Mouse (Mus musculus) thymus, postnatal 36 days (tissue): ENCODE data around the gene C1ra.
"Not testable (repeated sequence)": the region's sequence is repeated elsewhere in the genome, so short reads cannot be mapped to it uniquely, and the experiment has no call there.

ENCODE experiments used
- DNase-seq, 2 experiments: peaks; one replicate each; pipeline ENCODE4 v3.0.0; 2022; ENCODE audit warnings: mixed read lengths in 2 of 2

C1ra gene

GRCm38 (mm10) chr6:124487509-124487908 lies 24.7 kb upstream of the C1ra start:
- DNase-seq, result no peak

GRCm38 (mm10) chr6:124488952-124489351 lies 23.3 kb upstream of the C1ra start:
- no peak for DNase-seq

GRCm38 (mm10) chr6:124491427-124491826 lies 20.8 kb upstream of the C1ra start:
- no peak for DNase-seq

DNA sequence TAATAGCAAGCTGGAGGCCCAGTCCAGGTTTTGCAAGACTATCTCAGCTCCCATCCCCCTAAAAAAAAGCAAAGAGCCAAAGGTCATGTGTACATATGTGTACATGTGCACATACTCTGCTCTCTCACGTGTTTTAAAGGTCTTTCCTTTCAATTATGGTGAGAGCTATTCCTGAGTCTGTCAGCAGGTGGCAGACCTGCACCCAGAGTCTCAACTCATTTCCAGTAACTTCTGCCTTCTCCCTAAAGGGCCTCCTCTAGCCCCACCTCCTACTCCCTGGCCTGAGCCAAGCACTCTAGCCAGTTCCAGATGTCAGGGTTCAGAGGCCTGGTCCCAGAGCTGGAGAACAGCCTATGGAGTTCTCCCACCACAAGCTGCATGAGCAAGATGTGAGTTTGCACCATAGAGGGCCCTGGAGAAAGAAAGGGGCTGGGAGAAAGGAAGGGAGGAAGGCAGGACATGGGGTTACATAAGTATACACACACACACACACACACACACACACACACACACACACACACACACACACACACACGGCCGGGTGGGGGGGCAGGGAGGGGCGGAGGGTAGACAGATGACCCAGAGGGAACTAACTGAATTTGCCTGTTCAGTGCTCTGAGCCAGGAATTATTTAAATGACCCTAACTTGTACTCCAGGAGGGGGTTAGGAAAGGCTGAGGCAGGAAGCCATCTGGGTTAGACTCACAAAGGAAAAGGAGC lies 19.2 kb upstream of the C1ra start, which contains the start of gene C1rl:
TSS of gene C1rl (plus strand) at position 272 of the 720 bp plus-strand sequence.
- peak; percentile 36 to 48 for DNase-seq

GRCm38 (mm10) chr6:124493886-124494285 lies 18.3 kb upstream of the C1ra start:
- no peak for DNase-seq

- no peak for DNase-seq
Observed at GRCm38 (mm10) chr6:124496054-124496453, 16.2 kb upstream of the C1ra start.

DNA sequence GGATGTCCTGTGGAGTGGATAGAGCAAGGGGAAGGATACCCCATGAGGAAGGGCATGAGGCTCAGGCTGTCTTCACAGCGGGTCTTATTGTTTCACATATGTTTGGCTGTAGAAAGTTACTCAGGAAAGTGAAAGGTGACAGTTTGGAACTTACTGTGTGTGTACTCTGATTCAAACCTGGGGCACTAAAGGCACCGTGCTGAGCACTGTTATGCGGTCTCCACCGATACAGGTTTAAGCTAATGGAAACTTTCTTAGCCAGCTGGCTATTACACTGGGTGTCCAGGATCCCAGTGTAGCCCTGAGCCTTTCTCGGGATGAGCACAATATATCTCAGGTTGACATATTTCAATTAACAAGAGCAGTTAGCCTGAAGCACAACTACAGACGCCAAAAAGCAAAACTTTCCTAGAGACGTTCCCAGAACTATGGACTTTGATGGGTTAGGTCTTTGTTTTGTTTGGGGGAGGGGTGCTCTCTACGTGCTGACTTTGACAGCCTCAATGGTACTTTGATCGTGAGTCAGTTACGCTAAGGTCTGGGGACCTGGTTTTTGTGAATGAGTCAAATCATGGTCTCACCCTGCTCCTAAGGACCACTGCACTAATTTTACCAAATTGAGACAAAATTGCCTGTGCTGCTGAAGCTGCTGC lies 12.2 kb upstream of the C1ra start:
- no peak for DNase-seq

DNA sequence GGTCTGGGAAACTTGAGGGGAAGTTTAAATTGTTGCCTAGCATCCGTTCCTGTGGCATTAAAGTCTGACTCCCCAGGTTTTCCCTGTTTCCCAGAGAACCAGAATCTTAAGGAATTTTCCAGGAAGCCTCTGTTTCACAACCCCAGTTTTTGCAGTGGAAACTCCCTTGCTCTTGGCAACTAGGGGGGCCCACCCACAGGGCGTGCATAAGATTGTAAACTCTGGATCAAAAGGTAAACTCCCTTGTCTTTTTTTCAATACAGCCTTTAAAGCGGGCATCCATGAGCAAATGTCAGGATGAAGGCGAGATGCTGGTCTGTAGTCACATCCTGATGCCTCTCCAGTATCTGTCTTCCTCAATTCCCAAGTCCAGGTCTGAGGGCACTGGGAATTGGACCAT lies 10.7 kb upstream of the C1ra start:
- no peak for DNase-seq

GRCm38 (mm10) chr6:124502021-124502420 lies 10.2 kb upstream of the C1ra start:
- no peak for DNase-seq

- DNase-seq, result no peak
Observed at GRCm38 (mm10) chr6:124505028-124505427, 7.2 kb upstream of the C1ra start.

- no peak for DNase-seq
Observed at GRCm38 (mm10) chr6:124506991-124507390, 5.2 kb upstream of the C1ra start.

GRCm38 (mm10) chr6:124508292-124508691 lies 3.9 kb upstream of the C1ra start:
- DNase-seq, result no peak

GRCm38 (mm10) chr6:124509192-124509591 lies 3.0 kb upstream of the C1ra start:
- not testable (repeated sequence) for DNase-seq

DNA sequence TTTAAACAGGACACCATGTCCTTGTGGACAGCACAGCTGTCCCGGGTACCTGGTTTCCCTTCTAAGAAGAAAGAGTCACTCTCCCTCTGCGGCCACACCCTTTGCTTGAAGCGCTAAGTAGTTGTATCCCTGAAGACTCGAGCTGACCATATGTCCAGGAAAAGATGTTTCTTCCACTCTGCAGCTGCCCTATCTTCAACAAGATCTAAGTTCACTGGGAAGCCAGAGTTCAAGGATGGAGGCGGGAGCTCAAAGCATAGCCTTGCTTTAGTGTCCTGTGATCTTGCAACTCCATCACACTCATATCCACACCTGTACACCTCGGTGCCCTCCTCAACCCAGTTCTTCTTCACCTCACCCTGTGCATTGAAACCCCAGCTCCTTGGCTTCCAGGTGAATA lies 269 bp upstream of the C1ra start:
- no peak for DNase-seq

- not testable (repeated sequence) for DNase-seq
Observed at GRCm38 (mm10) chr6:124517733-124518132, 5.5 kb downstream of the C1ra start.

- not testable (repeated sequence) for DNase-seq
Observed at GRCm38 (mm10) chr6:124522082-124522481, 9.9 kb downstream of the C1ra start.

DNA sequence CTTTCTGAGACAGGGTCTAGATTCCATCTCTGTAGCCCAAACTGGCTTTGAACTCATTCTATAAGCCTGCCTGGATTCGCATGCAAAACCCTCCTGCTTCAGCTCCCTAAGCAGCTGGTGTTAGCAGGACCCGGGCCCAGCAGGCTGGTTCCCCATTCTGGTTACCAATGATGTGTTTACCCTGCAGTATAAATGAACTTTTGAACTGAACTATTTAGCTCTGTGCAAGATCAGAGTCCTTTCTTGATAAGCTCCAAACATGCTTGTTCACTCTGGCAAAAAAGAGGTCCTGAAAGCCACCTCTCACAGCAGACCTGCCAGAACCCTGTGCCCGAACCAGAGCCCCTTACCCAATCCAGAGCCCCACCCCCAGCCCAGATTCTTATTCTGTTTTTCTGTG lies 15.7 kb downstream of the C1ra start:
- no peak for DNase-seq

DNA sequence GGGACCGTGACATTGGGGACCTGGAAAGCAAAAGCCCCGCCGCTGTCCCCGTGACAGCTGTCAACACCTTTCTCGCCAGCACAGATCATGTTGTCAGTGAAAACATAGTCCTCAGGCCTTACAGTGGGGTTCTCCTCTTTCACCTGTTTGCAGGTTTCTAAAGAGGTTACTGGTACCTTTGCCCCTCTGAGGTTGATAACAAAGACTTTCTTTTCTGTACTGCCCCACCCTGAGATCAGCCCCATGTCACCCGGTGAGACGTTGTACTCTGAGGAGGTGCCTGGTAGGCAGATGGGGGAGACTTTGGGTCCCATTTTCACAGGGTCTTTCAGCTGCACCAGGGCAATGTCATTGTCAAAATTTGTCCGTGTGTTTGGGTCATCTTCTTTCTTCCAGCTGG lies 18.9 kb downstream of the C1ra start:
- no peak for DNase-seq

- not testable (repeated sequence) for DNase-seq
Observed at GRCm38 (mm10) chr6:124536125-124536829, 24.1 kb downstream of the C1ra start.

GRCm38 (mm10) chr6:124541176-124541575 lies 29.0 kb downstream of the C1ra start:
- DNase-seq, result not testable (repeated sequence)

GRCm38 (mm10) chr6:124542284-124542683 lies 30.1 kb downstream of the C1ra start, which contains the start of gene C1s1:
TSS of gene C1s1 (minus strand) at chr6:124542359.
- not testable (repeated sequence) for DNase-seq

GRCm38 (mm10) chr6:124544466-124544865 lies 32.3 kb downstream of the C1ra start:
- DNase-seq, result no peak

GRCm38 (mm10) chr6:124545425-124545824 lies 33.2 kb downstream of the C1ra start:
- DNase-seq, result no peak

DNA sequence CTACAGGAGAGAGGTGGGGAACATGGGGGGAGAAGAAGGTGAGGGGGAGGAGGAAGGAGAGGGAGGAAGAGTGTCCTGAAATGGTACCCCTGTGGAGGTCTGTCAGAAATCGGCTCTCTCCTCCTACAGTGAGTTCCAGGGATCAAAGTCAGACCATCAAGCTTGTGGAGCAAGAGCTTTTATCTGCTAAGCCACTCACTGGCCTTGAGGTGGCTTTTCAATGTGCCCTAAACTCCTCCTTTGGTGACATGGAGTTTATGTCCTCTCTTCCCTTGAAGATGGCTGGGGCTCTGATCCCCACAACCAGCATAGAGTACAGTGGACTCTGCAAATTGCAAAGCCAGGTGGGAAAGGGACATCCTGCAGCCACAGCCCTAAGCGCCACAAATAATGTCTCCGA lies 35.8 kb downstream of the C1ra start:
- DNase-seq, result not testable (repeated sequence)
